Mouse (Mus musculus): ENCODE results near the gene Chrm1. TPM values are rescaled to one million over a fixed set of nuclear protein-coding genes. Genes with fewer than 3 reads are reported as not detected.

The Chrm1 gene
- polyA plus RNA-seq, 1 experiment from 2014 or later, result 0.06 TPM

DNA sequence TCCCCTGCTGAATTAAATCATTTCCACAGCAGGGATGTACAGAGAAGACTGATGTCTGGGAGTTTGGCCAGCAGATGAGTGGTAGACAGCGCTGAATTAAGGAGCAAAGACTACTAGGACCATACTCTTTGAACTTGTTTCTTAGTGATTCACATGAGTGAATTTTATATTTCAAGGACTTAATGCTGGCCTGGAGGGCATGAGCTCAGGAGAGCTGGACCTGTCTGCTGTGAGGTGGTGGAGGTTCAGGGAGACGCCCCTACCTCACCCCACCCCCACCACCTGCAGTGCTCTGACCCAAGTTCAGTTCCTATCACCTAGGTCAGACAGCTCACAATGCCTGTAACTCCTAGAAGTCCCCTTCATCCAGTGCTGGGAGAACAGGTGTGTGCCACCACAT, 17.2 kb upstream of the Chrm1 start:
- Histone ChIP-seq H3K4me3 (ENCODE audit: low read depth, low read length) (no peak overlapping the region), H3K4me2 (no peak overlapping the region), H3K27ac (ENCODE audit: low read depth, low read length) (no peak overlapping the region), H3K27me3 (ENCODE audit: control insufficient read depth, insufficient read depth, low read length) (no peaks in the 10 kb centered on the region), H3K36me3 (ENCODE audit: control insufficient read depth, insufficient read depth, low read length) (no peaks in the 10 kb centered on the region), H3K9me3 (replicated peaks; ENCODE audit: control insufficient read depth, low read length) (no peaks in the 10 kb centered on the region), H3K4me1 (ENCODE audit: control insufficient read depth, insufficient read depth, low read length) (no peaks in the 10 kb centered on the region), H3K9ac (ENCODE audit: low read depth, low read length) (no peak overlapping the region)
- 69% methylated on average over 2 of the region's 2 CpGs for WGBS (ENCODE audit: insufficient replicate concordance)
- no peak for ATAC-seq (replicated peaks; ENCODE audit: insufficient number of reproducible peaks, low FRiP score, low TSS enrichment)

DNA sequence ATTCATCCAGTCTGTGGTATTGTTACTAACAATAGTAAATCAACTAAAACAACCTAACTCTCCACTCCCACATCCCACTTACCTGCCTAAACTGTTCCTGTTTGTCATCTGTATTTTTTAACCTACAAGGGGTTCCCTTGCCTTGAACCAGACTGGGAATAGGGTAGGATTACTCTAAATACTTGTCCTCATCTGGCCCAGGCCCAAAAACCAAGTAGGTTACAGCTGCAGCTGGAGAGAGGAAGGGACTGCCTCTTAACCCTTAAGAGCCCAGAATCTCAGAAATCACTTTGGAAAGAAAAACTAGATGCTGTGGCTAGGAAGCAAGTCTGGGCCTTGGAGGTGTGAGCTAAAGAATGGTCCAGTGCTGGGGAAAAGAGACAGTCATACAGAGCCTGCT, 7.8 kb upstream of the Chrm1 start:
- Histone ChIP-seq H3K36me3 (ENCODE audit: control insufficient read depth, insufficient read depth, low read length) (no peaks in the 10 kb centered on the region), H3K27ac (ENCODE audit: low read depth, low read length) (no peak overlapping the region), H3K4me2 (no peak overlapping the region), H3K9ac (ENCODE audit: low read depth, low read length) (no peak overlapping the region), H3K4me3 (ENCODE audit: low read depth, low read length) (no peak overlapping the region), H3K27me3 (ENCODE audit: control insufficient read depth, insufficient read depth, low read length) (no peaks in the 10 kb centered on the region), H3K4me1 (ENCODE audit: control insufficient read depth, insufficient read depth, low read length) (no peaks in the 10 kb centered on the region), H3K9me3 (replicated peaks; ENCODE audit: control insufficient read depth, low read length) (no peaks in the 10 kb centered on the region)
- no peak for ATAC-seq (replicated peaks; ENCODE audit: insufficient number of reproducible peaks, low FRiP score, low TSS enrichment)

DNA sequence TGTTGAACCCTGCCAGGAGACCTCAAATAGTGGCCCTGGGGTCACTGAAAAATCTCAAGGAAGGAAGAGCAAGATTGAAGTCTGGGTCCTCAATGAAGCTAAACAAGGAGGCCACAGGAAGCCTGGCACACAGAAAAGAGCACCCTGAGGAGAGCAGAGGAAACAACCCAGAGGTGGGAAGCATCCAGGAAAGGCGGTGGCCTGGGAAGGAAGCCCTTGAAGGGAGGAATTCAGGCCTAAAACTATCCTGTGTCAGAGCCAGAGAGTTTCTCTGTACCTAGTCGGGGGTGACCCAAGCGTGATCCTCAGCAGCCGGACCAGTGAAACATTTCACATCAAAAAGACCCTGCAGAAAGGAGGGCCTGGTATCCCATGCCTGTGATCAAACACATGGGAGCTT, 7.2 kb upstream of the Chrm1 start:
- H3K4me2 ChIP-seq, result no peak overlapping the region
- H3K9ac ChIP-seq (ENCODE audit: low read depth, low read length), result no peak overlapping the region
- H3K27ac ChIP-seq (ENCODE audit: low read depth, low read length), result no peak overlapping the region
- H3K27me3 ChIP-seq (ENCODE audit: control insufficient read depth, insufficient read depth, low read length), result no peaks in the 10 kb centered on the region
- no peaks in the 10 kb centered on the region for H3K36me3 ChIP-seq (ENCODE audit: control insufficient read depth, insufficient read depth, low read length)
- no peak overlapping the region for H3K4me3 ChIP-seq (ENCODE audit: low read depth, low read length)
- WGBS (ENCODE audit: insufficient replicate concordance), result 78% methylated on average over 4 of the region's 4 CpGs
- H3K9me3 ChIP-seq (replicated peaks; ENCODE audit: control insufficient read depth, low read length), result no peaks in the 10 kb centered on the region
- ATAC-seq (replicated peaks; ENCODE audit: insufficient number of reproducible peaks, low FRiP score, low TSS enrichment), result no peak
- H3K4me1 ChIP-seq (ENCODE audit: control insufficient read depth, insufficient read depth, low read length), result no peaks in the 10 kb centered on the region

DNA sequence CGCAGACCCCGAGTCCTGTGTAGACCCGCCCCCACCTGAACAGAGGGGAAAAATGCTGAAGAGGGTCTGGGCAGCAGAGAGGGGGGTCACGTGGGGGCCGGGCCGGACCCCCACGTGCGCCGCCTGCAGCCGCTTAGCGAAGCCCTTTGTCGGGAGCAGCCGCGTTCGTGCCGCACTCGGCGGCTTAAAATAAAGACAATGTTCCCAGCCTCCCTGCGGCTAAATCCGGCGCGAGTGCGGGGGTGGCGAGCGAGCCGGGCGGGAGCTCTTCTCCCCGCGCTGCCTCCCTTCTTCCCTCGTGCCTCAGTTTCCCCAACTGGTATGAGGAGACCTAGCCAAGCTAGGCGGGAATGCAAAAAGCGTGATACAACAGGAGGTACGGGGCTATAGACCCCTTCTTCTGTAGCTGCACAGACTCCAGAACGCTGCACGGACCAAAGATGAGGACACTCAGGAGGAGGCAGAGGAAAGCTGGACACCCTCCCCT, 1.7 kb upstream of the Chrm1 start:
- Histone ChIP-seq H3K4me3 (ENCODE audit: low read depth, low read length) (peak overlapping the region; percentile 50), H3K9ac (ENCODE audit: low read depth, low read length) (peak overlapping the region; percentile 62; the same call in 1 of the 2 replicates), H3K27ac (ENCODE audit: low read depth, low read length) (no peak overlapping the region), H3K9me3 (replicated peaks; ENCODE audit: control insufficient read depth, low read length) (no peaks in the 10 kb centered on the region), H3K27me3 (ENCODE audit: control insufficient read depth, insufficient read depth, low read length) (peaks cover 5% of the 10 kb centered on the region; the same call in 1 of the 2 replicates), H3K36me3 (ENCODE audit: control insufficient read depth, insufficient read depth, low read length) (no peaks in the 10 kb centered on the region), H3K4me2 (peak overlapping the region; percentile 91), H3K4me1 (ENCODE audit: control insufficient read depth, insufficient read depth, low read length) (0 out of 2 replicates have a peak, but pooled peaks cover 6% of the 10 kb centered on the region)
- ATAC-seq (replicated peaks; ENCODE audit: insufficient number of reproducible peaks, low FRiP score, low TSS enrichment), result no peak
- WGBS (ENCODE audit: insufficient replicate concordance), result under 1% methylated on average over 35 of the region's 35 CpGs

DNA sequence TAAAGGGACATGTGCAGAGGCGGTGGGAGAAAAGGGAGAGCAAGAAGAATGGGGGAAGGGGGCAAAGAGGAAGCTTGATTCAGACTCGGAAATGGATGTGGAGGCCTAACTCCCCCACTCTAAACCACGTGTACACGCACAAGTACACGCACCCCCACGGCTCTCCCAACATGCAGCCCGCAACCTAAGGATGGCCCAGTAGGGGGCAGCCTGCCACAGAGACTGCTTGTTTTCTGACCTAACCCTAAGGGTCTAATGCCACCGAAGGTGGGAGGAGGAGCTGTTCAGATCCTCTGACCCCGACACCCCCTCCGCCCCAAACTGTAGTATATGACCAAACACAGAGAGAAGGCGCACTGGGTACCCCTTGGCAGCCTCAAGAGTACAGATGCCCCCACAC, 1.3 kb upstream of the Chrm1 start:
- peak overlapping the region; percentile 62; the same call in 1 of the 2 replicates for H3K9ac ChIP-seq (ENCODE audit: low read depth, low read length)
- 4% methylated on average over 11 of the region's 11 CpGs for WGBS (ENCODE audit: insufficient replicate concordance)
- peak overlapping the region; percentile 91 for H3K4me2 ChIP-seq
- H3K4me3 ChIP-seq (ENCODE audit: low read depth, low read length), result peak overlapping the region; percentile 50
- H3K9me3 ChIP-seq (replicated peaks; ENCODE audit: control insufficient read depth, low read length), result no peaks in the 10 kb centered on the region
- H3K36me3 ChIP-seq (ENCODE audit: control insufficient read depth, insufficient read depth, low read length), result no peaks in the 10 kb centered on the region
- 0 out of 2 replicates have a peak, but pooled peaks cover 6% of the 10 kb centered on the region for H3K4me1 ChIP-seq (ENCODE audit: control insufficient read depth, insufficient read depth, low read length)
- ATAC-seq (replicated peaks; ENCODE audit: insufficient number of reproducible peaks, low FRiP score, low TSS enrichment), result peak; percentile 35; the same call in 1 of the 2 replicates
- peaks cover 5% of the 10 kb centered on the region; the same call in 1 of the 2 replicates for H3K27me3 ChIP-seq (ENCODE audit: control insufficient read depth, insufficient read depth, low read length)
- H3K27ac ChIP-seq (ENCODE audit: low read depth, low read length), result no peak overlapping the region

DNA sequence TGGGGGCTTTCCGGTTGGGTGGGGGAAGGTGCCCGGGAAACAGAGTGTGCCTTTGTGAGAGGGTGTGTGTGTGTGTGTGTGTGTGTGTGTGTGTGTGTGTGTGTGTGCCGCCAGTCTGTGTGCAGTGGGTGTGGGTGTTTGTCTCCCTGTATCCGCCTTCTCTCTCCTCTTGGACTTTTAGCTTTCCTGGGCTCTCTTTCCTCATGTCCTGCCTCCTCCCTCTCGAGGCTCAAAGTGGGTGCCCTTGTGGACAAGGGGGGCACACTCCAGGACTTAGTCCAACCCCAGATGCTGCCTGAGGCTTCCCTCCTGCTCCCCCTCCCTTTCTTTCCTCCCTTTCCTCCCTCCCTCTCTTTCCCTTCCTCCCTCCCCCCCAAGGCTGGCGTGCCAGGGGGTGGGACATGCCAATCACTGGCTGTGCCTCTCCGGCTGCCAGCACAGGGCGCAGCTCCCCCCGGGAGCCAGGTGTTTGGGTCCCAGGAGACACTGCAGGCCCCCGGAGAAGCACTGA, 377 bp downstream of the Chrm1 start:
- 61% methylated on average over 9 of the region's 10 CpGs for WGBS (ENCODE audit: insufficient replicate concordance)
- H3K9me3 ChIP-seq (replicated peaks; ENCODE audit: control insufficient read depth, low read length), result no peaks in the 10 kb centered on the region
- 0 out of 2 replicates have a peak, but pooled peaks cover 6% of the 10 kb centered on the region for H3K4me1 ChIP-seq (ENCODE audit: control insufficient read depth, insufficient read depth, low read length)
- no peak overlapping the region for H3K9ac ChIP-seq (ENCODE audit: low read depth, low read length)
- no peak overlapping the region for H3K27ac ChIP-seq (ENCODE audit: low read depth, low read length)
- no peaks in the 10 kb centered on the region for H3K36me3 ChIP-seq (ENCODE audit: control insufficient read depth, insufficient read depth, low read length)
- peaks cover 5% of the 10 kb centered on the region; the same call in 1 of the 2 replicates for H3K27me3 ChIP-seq (ENCODE audit: control insufficient read depth, insufficient read depth, low read length)
- no peak overlapping the region for H3K4me3 ChIP-seq (ENCODE audit: low read depth, low read length)
- ATAC-seq (replicated peaks; ENCODE audit: insufficient number of reproducible peaks, low FRiP score, low TSS enrichment), result no peak
- H3K4me2 ChIP-seq, result no peak overlapping the region

DNA sequence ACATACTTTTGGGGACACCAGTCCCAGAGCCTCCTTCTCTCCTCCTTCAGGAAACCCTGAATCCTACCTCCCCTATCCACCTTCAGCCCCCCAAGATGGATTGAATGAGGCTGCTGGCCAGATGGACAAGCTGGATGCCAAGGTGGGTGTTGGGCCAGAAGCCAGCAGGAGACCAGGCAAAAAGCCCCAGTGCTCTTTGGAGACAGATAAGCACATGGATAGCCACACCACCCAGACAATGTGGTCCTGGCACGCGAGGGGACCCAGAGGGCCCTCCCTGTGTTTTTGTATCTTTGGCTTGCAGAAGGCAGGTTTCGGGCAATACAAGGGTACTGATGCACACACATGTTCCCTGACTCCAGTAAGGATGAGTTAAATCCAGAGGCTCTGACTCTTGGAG, 1.3 kb downstream of the Chrm1 start:
- Histone ChIP-seq H3K27me3 (ENCODE audit: control insufficient read depth, insufficient read depth, low read length) (peaks cover 5% of the 10 kb centered on the region; the same call in 1 of the 2 replicates), H3K9me3 (replicated peaks; ENCODE audit: control insufficient read depth, low read length) (no peaks in the 10 kb centered on the region), H3K4me2 (no peak overlapping the region), H3K4me3 (ENCODE audit: low read depth, low read length) (no peak overlapping the region), H3K4me1 (ENCODE audit: control insufficient read depth, insufficient read depth, low read length) (0 out of 2 replicates have a peak, but pooled peaks cover 6% of the 10 kb centered on the region), H3K36me3 (ENCODE audit: control insufficient read depth, insufficient read depth, low read length) (no peaks in the 10 kb centered on the region), H3K9ac (ENCODE audit: low read depth, low read length) (no peak overlapping the region), H3K27ac (ENCODE audit: low read depth, low read length) (no peak overlapping the region)
- 69% methylated on average over 3 of the region's 3 CpGs for WGBS (ENCODE audit: insufficient replicate concordance)
- ATAC-seq (replicated peaks; ENCODE audit: insufficient number of reproducible peaks, low FRiP score, low TSS enrichment), result no peak

DNA sequence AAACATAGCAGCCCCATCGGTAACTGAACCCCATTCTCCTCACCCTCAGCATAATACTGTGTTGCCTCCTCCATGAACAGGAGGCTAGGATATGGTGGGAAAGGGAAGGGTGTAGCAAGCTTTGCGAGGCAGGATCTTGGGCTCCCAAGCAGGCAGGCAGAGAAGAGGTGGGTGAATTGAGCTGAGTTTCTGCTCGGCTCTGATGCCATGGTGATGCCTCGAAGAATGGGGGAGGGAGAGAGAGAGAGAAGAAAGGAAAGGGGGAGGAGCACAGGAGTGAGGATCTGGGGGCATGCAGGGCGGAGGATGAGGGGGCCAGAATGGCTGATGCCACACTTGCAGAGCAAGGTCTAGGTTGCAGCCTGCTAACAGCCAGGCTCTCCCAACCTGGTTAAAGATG, 2.2 kb downstream of the Chrm1 start:
- 73% methylated on average over 5 of the region's 5 CpGs for WGBS (ENCODE audit: insufficient replicate concordance)
- Histone ChIP-seq H3K4me3 (ENCODE audit: low read depth, low read length) (no peak overlapping the region), H3K27me3 (ENCODE audit: control insufficient read depth, insufficient read depth, low read length) (peaks cover 5% of the 10 kb centered on the region; the same call in 1 of the 2 replicates), H3K4me1 (ENCODE audit: control insufficient read depth, insufficient read depth, low read length) (0 out of 2 replicates have a peak, but pooled peaks cover 6% of the 10 kb centered on the region), H3K27ac (ENCODE audit: low read depth, low read length) (no peak overlapping the region), H3K9me3 (replicated peaks; ENCODE audit: control insufficient read depth, low read length) (no peaks in the 10 kb centered on the region), H3K4me2 (no peak overlapping the region), H3K36me3 (ENCODE audit: control insufficient read depth, insufficient read depth, low read length) (no peaks in the 10 kb centered on the region), H3K9ac (ENCODE audit: low read depth, low read length) (no peak overlapping the region)
- no peak for ATAC-seq (replicated peaks; ENCODE audit: insufficient number of reproducible peaks, low FRiP score, low TSS enrichment)

DNA sequence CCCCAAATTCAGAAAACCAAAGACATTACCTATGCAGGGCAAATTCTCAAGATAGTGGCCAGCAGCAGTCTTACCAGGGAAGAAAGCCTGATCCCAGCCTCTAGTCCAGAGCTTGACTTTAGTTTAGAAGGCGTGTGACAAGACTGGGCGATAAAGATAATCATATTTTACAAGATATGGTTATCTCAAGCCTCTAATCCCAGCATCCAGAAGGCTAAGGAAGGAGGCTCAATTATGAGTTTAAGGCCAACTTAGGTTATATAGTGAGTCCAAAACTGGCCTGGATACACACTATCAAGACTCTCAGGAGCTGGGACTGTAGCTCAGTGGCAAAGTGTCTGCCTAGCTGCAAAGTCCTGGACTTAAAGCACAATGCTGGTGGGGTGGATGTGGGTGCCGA, 9.3 kb downstream of the Chrm1 start:
- Histone ChIP-seq H3K9ac (ENCODE audit: low read depth, low read length) (no peak overlapping the region), H3K4me2 (no peak overlapping the region), H3K4me3 (ENCODE audit: low read depth, low read length) (no peak overlapping the region), H3K9me3 (replicated peaks; ENCODE audit: control insufficient read depth, low read length) (no peaks in the 10 kb centered on the region), H3K27ac (ENCODE audit: low read depth, low read length) (no peak overlapping the region), H3K27me3 (ENCODE audit: control insufficient read depth, insufficient read depth, low read length) (no peaks in the 10 kb centered on the region), H3K4me1 (ENCODE audit: control insufficient read depth, insufficient read depth, low read length) (no peaks in the 10 kb centered on the region), H3K36me3 (ENCODE audit: control insufficient read depth, insufficient read depth, low read length) (no peaks in the 10 kb centered on the region)
- no peak for ATAC-seq (replicated peaks; ENCODE audit: insufficient number of reproducible peaks, low FRiP score, low TSS enrichment)
- WGBS (ENCODE audit: insufficient replicate concordance), result 67% methylated on average over 3 of the region's 3 CpGs

All from heart, embryonic 11.5 days (tissue).